Mouse (Mus musculus) ES-Bruce4 (cell line): ENCODE data around the gene Cd2bp2. TPM values are rescaled to one million over a fixed set of nuclear protein-coding genes. Genes with fewer than 3 reads are reported as not detected.
"Not testable (repeated sequence)": the region's sequence is repeated elsewhere in the genome, so short reads cannot be mapped to it uniquely, and the experiment has no call there.

Experiments used
- H3K27ac ChIP-seq: 2 replicates; pipeline ENCODE4 v1.5.1; 2012; ENCODE audit warnings: low read length, inconsistent platforms; ENCODE audit not compliant: insufficient read depth
- H3K27me3 ChIP-seq: 2 replicates; pipeline ENCODE4 v1.6.1; 2012; ENCODE audit warnings: mild to moderate bottlenecking, low read length, inconsistent platforms; ENCODE audit not compliant: control insufficient read depth, poor library complexity, insufficient read depth, severe bottlenecking
- H3K36me3 ChIP-seq: 2 replicates; pipeline ENCODE4 v1.6.1; 2012; ENCODE audit warnings: inconsistent platforms, mild to moderate bottlenecking, low read length, moderate library complexity; ENCODE audit not compliant: control insufficient read depth, poor library complexity, insufficient read depth, severe bottlenecking
- H3K4me1 ChIP-seq: one replicate; pipeline ENCODE4 v1.8.1; 2011; ENCODE audit warnings: low read length; ENCODE audit not compliant: control insufficient read depth, insufficient read depth
- H3K4me3 ChIP-seq: 2 replicates; pipeline ENCODE4 v1.5.1; 2011; ENCODE audit warnings: low read depth, mild to moderate bottlenecking, low read length
- H3K9ac ChIP-seq: 2 replicates; pipeline ENCODE4 v1.6.1; 2012; ENCODE audit warnings: low read depth, mild to moderate bottlenecking, inconsistent platforms; ENCODE audit not compliant: poor library complexity, severe bottlenecking
- H3K9me3 ChIP-seq: replicated peaks from 2 replicates; pipeline ENCODE4 v1.6.1; 2012; ENCODE audit warnings: mild to moderate bottlenecking, low read length, inconsistent platforms; ENCODE audit not compliant: control insufficient read depth, poor library complexity, insufficient read depth, severe bottlenecking
- CTCF ChIP-seq: IDR thresholded peaks from one replicate; pipeline ENCODE4 v1.8.1; 2011; ENCODE audit warnings: low read depth, low read length
- EP300 ChIP-seq: IDR thresholded peaks from 2 replicates; pipeline ENCODE4 v1.6.1; 2011; ENCODE audit warnings: low read depth, low read length; ENCODE audit not compliant: insufficient read depth
- POLR2A ChIP-seq: IDR thresholded peaks from one replicate; pipeline ENCODE4 v1.8.1; 2011; ENCODE audit warnings: low read length; ENCODE audit not compliant: insufficient read depth
- polyA plus RNA-seq: library from polyadenylated mRNA; stranded (reverse); fragments of >200 nt; gene quantifications from 2 replicates; pipeline ENCODE4 v1.2.4, GENCODE M21; 2011; ENCODE audit warnings: low read depth; ENCODE audit not compliant: missing spikeins, insufficient read depth, insufficient read length

The Cd2bp2 gene
- polyA plus RNA-seq, 1 experiment: 120 TPM

DNA sequence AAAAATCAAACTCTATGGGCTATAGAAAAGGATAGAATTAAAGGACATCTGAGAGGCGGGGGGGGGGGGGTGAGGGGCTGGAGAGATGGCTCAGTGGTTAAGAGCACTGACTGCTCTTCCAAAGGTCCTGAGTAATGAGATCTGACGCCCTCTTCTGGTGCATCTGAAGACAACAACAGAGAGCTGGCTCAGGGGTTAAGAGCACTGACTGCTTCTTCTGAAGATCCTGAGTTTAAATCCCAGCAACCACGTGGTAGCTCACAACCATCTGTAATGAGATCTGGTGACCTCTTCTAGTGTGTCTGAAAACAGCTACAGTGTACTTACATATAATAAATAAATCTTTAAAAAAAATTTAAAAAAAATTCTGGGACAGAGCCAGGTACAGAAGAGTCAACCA, 14.1 kb downstream of the Cd2bp2 start:
- H3K36me3 ChIP-seq, H3K9ac ChIP-seq, H3K4me1 ChIP-seq, H3K27ac ChIP-seq, H3K4me3 ChIP-seq, H3K27me3 ChIP-seq, H3K9me3 ChIP-seq: not testable (repeated sequence)
- TF ChIP-seq CTCF: peak; percentile 13

DNA sequence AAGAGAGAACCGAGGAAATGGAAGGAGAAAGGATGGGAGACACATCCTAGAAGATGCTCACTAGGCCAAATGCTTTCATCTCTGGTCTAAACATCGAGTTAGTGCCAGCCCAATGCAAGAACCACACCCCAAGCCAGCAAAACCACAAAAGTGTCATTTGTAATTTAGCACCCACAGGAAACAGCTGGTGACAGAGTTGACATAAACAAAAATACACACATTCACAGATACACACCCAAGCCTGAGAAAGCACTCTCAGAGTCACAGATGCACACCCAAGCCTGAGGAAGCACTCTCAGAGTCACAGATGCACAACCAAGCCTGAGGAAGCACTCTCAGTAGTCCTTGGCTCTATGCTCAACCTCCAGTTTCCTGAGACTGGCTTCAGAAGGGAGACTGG, 15.1 kb downstream of the Cd2bp2 start:
- Histone ChIP-seq H3K9me3 (no peaks in the 10 kb centered on the region), H3K4me3 (no peak overlapping the region), H3K9ac (no peak overlapping the region), H3K27me3 (no peaks in the 10 kb centered on the region), H3K36me3 (no peaks in the 10 kb centered on the region), H3K4me1 (peaks cover 2% of the 10 kb centered on the region), H3K27ac (no peak overlapping the region)
- TF ChIP-seq EP300 (no peak), POLR2A (no peak), CTCF (no peak)

DNA sequence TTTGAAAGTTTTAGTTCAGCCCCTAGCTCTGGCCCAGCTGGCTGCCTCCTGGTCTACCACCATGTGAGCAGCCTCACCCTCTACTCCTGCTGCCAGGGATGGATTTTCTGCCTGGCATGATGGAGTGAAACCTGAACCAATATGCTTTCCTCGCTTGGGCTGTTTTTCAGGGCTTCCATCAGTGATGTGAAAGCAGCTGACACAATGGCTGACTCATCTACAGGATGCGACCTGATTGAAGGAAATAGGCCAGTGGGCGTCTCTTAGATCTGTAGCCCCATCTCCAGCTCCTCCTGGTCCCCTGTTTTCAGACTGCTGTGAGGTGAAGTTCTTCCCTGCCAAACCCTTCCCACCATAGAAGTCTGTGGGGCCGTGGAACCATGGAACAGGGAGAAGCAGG, 18.9 kb downstream of the Cd2bp2 start:
- H3K27me3 ChIP-seq: no peaks in the 10 kb centered on the region
- H3K27ac ChIP-seq: no peak overlapping the region

DNA sequence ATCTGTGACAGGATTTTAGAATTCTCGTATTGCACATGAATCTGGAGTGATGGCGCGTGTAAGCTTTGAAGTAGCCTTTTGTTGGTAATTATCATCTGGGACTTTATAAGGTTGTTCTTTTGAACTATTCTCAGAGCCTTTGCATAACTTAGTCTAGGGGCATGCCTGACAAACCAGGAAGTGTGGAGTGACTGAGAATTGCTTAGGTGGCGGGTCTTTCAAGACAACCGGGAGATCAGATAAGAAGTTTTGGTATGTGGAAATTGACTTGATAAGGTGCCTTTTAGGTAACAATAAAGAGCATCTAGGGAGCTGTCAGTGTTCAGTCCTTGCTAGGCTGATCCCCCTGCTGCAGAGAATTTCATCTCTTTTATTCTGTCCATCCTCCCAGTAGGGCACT, 29.3 kb downstream of the Cd2bp2 start:
- Histone ChIP-seq H3K27me3 (no peaks in the 10 kb centered on the region), H3K4me1 (no peaks in the 10 kb centered on the region), H3K27ac (no peak overlapping the region), H3K9me3 (no peaks in the 10 kb centered on the region), H3K9ac (no peak overlapping the region), H3K36me3 (no peaks in the 10 kb centered on the region), H3K4me3 (no peak overlapping the region)
- TF ChIP-seq POLR2A: no peak

More for the DNA sequence above, 18.9 kb downstream of the Cd2bp2 start:
- TF ChIP-seq EP300 (no peak), POLR2A (no peak)
- no peaks in the 10 kb centered on the region for H3K36me3 ChIP-seq
- H3K9me3 ChIP-seq: no peaks in the 10 kb centered on the region
- no peaks in the 10 kb centered on the region for H3K4me1 ChIP-seq
- no peak overlapping the region for H3K4me3 ChIP-seq
- no peak overlapping the region for H3K9ac ChIP-seq

DNA sequence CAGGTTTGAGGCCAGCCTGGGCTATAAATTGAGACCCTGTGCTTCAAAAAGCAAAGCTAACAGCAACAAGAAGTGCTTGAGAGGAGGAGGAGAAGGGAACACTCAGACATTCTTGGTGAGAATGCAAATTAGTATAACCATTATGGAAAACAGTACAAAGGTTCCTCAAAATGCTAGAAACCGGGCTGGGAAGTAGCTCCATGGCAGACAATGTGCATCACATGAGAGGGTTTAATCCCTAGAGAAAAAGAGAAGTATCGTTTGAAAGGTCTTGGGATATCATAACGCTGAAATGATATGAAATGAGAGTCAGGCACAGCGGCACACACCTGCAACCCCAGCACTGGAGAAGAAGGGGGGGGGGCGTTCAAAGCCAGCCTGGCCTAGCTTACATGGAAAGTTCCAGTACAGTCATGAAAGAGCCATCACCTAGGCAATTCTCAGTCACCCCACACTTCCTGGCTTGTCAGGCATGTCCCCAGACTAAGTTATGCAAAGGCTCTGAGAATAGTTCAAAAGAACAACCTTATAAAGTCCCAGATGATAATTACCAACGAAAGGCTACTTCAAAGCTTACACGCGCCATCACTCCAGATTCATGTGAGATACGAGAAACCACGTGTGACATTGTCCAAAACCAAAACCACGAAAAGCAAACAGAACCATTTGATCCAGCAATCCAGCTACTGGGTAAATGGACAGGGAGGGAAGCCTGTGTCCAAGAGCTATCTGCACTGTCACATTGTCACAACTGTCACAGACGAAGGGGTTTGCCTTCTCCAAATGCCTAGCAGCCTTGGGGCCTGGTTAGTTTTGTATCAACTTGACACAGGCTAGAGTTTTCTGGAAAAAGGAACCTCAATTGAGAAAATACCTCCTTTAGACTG, 30.0 kb downstream of the Cd2bp2 start:
- Histone ChIP-seq H3K4me3 (no peak overlapping the region), H3K9me3 (no peaks in the 10 kb centered on the region), H3K36me3 (no peaks in the 10 kb centered on the region), H3K27me3 (no peaks in the 10 kb centered on the region), H3K9ac (no peak overlapping the region), H3K4me1 (no peaks in the 10 kb centered on the region), H3K27ac (no peak overlapping the region)
- no peak for TF ChIP-seq CTCF
- no peak for TF ChIP-seq EP300
- TF ChIP-seq POLR2A: no peak

DNA sequence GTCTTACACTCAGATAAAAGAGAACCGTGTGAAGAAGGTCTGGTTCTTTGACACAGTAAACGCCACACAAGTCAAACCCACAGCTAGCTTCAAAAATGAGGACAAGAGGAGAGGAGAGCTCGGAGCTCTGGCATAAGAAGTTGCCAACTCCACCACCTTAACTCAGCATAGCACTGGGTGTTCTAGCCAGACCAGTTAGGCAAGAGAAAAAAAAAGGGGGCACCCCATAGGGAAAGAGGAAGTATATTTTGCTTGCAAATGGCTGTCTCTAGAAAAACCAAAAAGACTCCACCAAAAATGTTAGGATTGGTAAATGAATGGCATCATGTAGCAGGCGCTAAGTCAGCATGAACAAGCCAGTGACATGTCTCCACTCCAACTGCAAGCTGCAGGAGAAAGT, 31.8 kb downstream of the Cd2bp2 start:
- no peak overlapping the region for H3K4me3 ChIP-seq
- H3K4me1 ChIP-seq: no peaks in the 10 kb centered on the region
- no peak for TF ChIP-seq POLR2A
- no peak for TF ChIP-seq EP300
- TF ChIP-seq CTCF: no peak
- no peaks in the 10 kb centered on the region for H3K9me3 ChIP-seq
- H3K27me3 ChIP-seq: no peaks in the 10 kb centered on the region
- H3K9ac ChIP-seq: no peak overlapping the region
- H3K36me3 ChIP-seq: no peaks in the 10 kb centered on the region
- H3K27ac ChIP-seq: no peak overlapping the region
